Mouse (Mus musculus) forebrain, embryonic 15.5 days (tissue): Measurements from ENCODE around the gene BC030870. TPM values are rescaled to one million over a fixed set of nuclear protein-coding genes. Genes with fewer than 3 reads are reported as not detected.

Source experiments
- ATAC-seq: fragments of 200-750 bp; cut with Nextera tagmentation; replicated peaks from 2 replicates; pipeline ENCODE4 v1.8.0; 2017; ENCODE audit warnings: mild to moderate bottlenecking, moderate TSS enrichment, moderate library complexity
- H3K27ac ChIP-seq: fragments of 300-500 bp; sonication (generic); replicated peaks from 2 replicates; pipeline ENCODE4 v1.5.1; 2015; ENCODE audit warnings: mild to moderate bottlenecking, inconsistent platforms
- H3K27me3 ChIP-seq: fragments of 300-500 bp; sonication (generic); 2 replicates; pipeline ENCODE4 v1.6.1; 2015; ENCODE audit warnings: inconsistent platforms
- H3K36me3 ChIP-seq: fragments of 300-500 bp; sonication (generic); 2 replicates; pipeline ENCODE4 v1.6.1; 2015; ENCODE audit warnings: mild to moderate bottlenecking, inconsistent platforms
- H3K4me1 ChIP-seq: fragments of 300-500 bp; sonication (generic); 2 replicates; pipeline ENCODE4 v1.6.1; 2015; ENCODE audit warnings: inconsistent platforms
- H3K4me2 ChIP-seq: fragments of 300-500 bp; sonication (generic); replicated peaks from 2 replicates; pipeline ENCODE4 v1.6.1; 2015; ENCODE audit warnings: mild to moderate bottlenecking, inconsistent platforms
- H3K4me3 ChIP-seq: fragments of 300-500 bp; sonication (generic); 2 replicates; pipeline ENCODE4 v1.5.1; 2015; ENCODE audit warnings: mild to moderate bottlenecking, inconsistent platforms
- H3K9ac ChIP-seq: fragments of 300-500 bp; sonication (generic); replicated peaks from 2 replicates; pipeline ENCODE4 v1.6.1; 2015; ENCODE audit warnings: mild to moderate bottlenecking, inconsistent platforms
- H3K9me3 ChIP-seq: fragments of 300-500 bp; sonication (generic); 2 replicates; pipeline ENCODE4 v1.6.1; 2016; ENCODE audit warnings: inconsistent platforms
- WGBS: fragments of 180-500 bp; shearing (Covaris S2); methylation state at CpG from one replicate; pipeline ENCODE4 v1.1.7; 2015; ENCODE audit warnings: mixed read lengths; 5-methylcytosine and 5-hydroxymethylcytosine counted together
- polyA plus RNA-seq: library from polyadenylated mRNA; unstranded; fragments of >200 nt; fragmentation: Nextera tagmentation; extraction: Ambion mirVana; gene quantifications from 2 replicates; pipeline ENCODE4 v1.2.1, GENCODE M21; 2015

Gene BC030870
- polyA plus RNA-seq, 1 experiment from 2014 or later = not detected

DNA sequence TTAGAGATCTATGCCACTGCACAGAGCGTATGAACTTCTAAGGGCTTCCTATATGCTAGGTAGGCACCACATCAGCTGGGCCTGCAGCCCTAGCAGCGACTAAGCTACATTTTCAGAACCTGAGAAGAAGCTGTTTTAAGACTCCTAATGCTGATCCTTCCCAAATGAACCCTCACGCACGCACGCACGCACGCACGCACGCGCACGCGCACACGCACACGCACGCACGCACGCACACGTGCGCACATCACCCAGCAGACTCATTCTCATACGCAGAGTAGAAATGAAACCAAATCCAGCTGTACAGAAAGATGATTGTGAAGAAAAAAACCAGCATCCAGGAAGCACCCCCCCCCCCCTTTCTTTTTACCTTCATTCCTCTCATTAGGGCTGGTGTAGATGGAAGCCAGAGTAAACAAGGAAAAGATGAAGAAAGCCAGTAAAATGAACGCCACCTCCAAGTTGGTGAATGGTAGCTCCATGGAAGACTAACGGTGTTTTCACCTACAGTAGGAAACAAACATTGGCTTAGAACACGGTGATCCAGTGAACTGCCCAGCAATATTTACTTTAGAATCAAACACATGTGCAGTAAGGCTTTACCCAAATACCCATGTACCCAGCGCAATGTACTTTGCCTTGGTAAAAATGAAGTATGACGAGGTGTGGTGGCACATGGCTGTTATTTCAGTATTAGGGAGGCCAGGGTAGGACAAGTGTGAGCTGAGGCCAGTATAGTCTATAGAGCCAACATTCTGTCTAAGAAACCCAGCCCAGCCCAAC, 21.2 kb downstream of the BC030870 start:
- Histone ChIP-seq H3K4me1 (no peaks in the 10 kb centered on the region), H3K27ac (no peak overlapping the region), H3K4me2 (no peak overlapping the region), H3K36me3 (no peaks in the 10 kb centered on the region), H3K4me3 (no peak overlapping the region), H3K9ac (no peak overlapping the region), H3K9me3 (no peaks in the 10 kb centered on the region), H3K27me3 (no peaks in the 10 kb centered on the region)
- 94% methylated on average over 25 of the region's 25 CpGs for WGBS
- no peak for ATAC-seq

DNA sequence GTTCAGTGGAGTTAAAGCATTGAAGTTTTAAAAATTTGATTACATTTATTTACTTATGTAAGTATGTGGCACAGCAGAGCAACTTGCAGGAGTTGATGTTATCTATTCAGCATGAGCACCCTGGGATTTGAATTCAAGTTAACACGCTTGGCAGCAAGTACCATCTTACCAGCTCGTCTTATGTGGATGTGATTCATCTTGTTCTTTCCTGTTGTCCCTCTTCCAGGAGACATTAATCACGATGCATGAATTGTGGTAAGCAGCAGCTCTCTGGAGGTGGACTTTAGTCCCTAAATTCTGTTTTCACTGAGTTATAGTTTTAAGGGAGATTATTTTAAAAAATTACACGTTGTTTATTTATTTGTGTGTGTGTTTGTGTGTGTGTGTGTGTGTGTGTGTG, 25.3 kb downstream of the BC030870 start:
- H3K9me3 ChIP-seq = no peaks in the 10 kb centered on the region
- no peak overlapping the region for H3K9ac ChIP-seq
- H3K36me3 ChIP-seq = no peaks in the 10 kb centered on the region
- no peak overlapping the region for H3K4me3 ChIP-seq
- H3K4me1 ChIP-seq = no peaks in the 10 kb centered on the region
- ATAC-seq = no peak
- no peaks in the 10 kb centered on the region for H3K27me3 ChIP-seq
- 78% methylated on average over 4 of the region's 4 CpGs for WGBS
- H3K4me2 ChIP-seq = no peak overlapping the region
- no peak overlapping the region for H3K27ac ChIP-seq

DNA sequence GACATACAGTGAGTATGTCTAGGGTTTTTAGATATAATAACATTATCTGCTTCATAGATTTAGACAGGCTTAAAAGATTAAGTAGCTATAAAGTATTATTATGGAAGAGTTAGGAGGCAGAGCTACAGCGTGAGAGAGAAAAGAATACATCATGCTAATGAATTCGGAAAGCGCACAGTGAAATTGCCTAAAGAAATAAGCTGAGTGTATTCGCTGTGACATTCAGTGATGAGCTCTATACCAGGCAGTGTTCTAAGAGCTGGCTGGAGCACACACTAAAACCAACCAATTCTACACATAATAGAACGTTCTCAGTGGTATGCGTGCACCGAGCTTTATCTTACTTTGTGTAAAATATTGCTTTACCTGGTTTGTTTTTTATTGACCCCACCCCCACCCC, 25.7 kb downstream of the BC030870 start:
- ATAC-seq = no peak
- H3K9ac ChIP-seq = no peak overlapping the region
- no peaks in the 10 kb centered on the region for H3K9me3 ChIP-seq
- H3K27me3 ChIP-seq = no peaks in the 10 kb centered on the region
- no peaks in the 10 kb centered on the region for H3K4me1 ChIP-seq
- no peaks in the 10 kb centered on the region for H3K36me3 ChIP-seq
- no peak overlapping the region for H3K27ac ChIP-seq
- H3K4me3 ChIP-seq = no peak overlapping the region
- whole genome bisulfite sequencing = 61% methylated on average over 7 of the region's 7 CpGs
- no peak overlapping the region for H3K4me2 ChIP-seq

DNA sequence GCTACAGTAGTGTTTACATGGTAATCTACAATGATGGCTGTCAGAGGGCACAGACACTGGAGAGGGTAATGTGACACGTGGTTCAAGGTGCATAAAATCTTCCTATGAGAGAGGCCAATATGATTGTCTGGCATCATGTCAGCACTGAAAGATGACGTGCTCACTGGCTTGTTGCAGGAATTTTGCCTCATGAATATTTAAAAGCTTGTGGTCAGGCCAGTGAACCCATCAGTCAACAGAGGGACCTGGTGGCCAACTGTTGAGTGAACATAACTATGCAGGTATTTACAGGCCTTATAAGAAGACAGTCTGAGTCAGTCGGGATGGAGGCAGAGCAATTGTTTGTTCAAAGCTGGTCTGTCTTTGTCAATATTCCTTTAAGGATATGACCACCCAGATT, 29.6 kb downstream of the BC030870 start:
- WGBS = 72% methylated on average over 3 of the region's 3 CpGs
- Histone ChIP-seq H3K27ac (no peak overlapping the region), H3K4me2 (no peak overlapping the region), H3K9ac (no peak overlapping the region), H3K4me1 (no peaks in the 10 kb centered on the region), H3K4me3 (no peak overlapping the region), H3K9me3 (no peaks in the 10 kb centered on the region), H3K27me3 (no peaks in the 10 kb centered on the region), H3K36me3 (no peaks in the 10 kb centered on the region)
- no peak for ATAC-seq

DNA sequence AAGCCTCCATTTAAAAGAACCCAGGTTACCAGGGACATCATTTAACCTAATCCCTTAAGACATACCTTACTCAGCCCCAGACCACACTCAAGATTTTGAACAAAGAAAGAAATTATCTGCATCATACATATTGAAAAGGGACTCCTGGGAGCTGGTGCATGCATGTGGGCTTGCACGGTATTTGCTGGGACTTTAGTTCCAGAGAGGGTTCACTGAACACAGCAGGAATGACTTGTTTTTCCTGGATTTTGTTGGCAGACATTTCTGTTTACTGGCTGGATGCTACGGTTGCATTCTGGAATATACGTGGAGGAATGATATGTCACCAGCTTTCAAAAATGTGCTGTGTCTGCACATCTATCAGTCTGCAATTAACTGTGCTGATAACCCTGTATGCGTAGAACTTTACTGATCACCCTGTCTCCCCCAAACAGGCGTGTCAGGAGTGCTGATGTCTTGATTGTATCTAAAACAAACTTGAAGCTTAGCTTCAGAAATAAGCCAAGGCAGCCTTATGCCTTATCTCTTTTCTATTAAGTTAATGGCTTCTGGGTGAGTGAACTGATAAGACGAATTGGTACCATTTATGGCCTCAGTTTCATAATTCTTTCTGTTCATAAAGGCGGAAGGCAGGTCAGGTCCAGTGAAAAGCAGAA, 31.5 kb downstream of the BC030870 start:
- Histone ChIP-seq H3K27me3 (no peaks in the 10 kb centered on the region), H3K9me3 (no peaks in the 10 kb centered on the region), H3K27ac (no peak overlapping the region), H3K4me2 (no peak overlapping the region), H3K36me3 (no peaks in the 10 kb centered on the region), H3K4me3 (no peak overlapping the region), H3K9ac (no peak overlapping the region), H3K4me1 (no peaks in the 10 kb centered on the region)
- 77% methylated on average over 7 of the region's 7 CpGs for WGBS
- no peak for ATAC-seq

DNA sequence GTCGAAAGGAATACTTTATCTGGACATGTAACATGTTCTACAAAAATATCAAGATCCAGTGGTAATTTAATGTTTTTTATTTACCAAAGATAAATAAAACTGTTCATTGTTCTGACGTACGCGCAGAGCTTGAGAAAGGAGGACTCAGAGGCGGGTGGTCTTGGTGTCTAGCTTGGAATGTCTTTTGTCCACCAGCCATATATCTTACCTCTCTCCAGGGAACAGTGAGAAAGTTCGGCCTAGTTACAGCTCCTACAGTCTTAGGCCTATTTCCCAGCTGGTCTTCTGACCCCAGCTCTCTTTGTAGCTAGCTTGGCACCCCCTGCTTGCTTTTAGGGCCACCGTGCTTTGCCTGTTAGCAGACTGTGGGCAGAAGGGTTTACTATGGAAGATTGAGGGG, 39.6 kb downstream of the BC030870 start:
- Histone ChIP-seq H3K4me1 (no peaks in the 10 kb centered on the region), H3K27ac (no peak overlapping the region), H3K36me3 (no peaks in the 10 kb centered on the region), H3K27me3 (no peaks in the 10 kb centered on the region), H3K4me3 (no peak overlapping the region), H3K9me3 (no peaks in the 10 kb centered on the region), H3K4me2 (no peak overlapping the region), H3K9ac (no peak overlapping the region)
- no peak for ATAC-seq
- 79% methylated on average over 7 of the region's 7 CpGs for WGBS

DNA sequence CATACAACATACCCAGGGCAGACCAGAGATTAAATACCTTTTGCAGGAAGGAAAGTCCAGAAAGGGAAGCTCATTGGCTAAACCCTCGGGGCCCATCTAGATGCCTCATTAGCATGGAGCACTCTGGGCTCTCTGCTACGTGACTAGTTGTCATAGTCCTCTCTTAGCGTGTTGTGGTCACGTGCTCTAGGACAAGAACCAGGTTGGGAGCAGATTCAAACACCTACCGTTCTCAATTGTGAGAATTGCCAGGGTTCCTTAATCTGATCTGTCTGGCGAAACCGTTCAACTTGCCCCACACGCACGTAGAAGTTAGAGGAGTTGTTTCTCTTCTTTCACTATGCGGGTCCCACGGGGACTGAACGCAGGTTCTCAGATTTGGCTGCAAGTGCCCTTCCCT, 41.2 kb downstream of the BC030870 start:
- WGBS = 91% methylated on average over 12 of the region's 12 CpGs

DNA sequence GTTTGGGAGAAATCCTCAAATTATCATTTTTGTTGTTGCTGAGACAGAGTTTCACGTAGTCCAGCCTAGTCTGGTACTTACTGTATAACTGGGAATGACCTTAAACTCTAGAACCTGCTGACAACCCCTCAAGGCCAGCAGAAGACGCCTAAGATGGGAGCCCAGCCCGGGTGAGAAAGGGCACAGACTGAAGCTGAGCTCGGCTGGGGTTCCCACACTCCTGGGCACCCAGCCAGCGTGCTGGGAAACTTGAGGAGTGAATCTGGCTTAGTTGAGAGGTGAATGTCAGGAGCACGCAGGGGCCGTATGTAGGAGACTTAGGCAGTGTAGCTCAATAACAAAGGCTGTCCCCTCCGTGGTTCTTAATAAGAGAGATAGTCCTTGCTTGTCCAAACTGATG, 41.7 kb downstream of the BC030870 start:
- Histone ChIP-seq H3K27me3 (no peaks in the 10 kb centered on the region), H3K9me3 (no peaks in the 10 kb centered on the region), H3K36me3 (no peaks in the 10 kb centered on the region), H3K4me2 (no peak overlapping the region), H3K27ac (no peak overlapping the region), H3K9ac (no peak overlapping the region), H3K4me1 (no peaks in the 10 kb centered on the region), H3K4me3 (no peak overlapping the region)
- WGBS = 67% methylated on average over 8 of the region's 8 CpGs
- ATAC-seq = no peak

More for the DNA sequence above, 41.2 kb downstream of the BC030870 start:
- Histone ChIP-seq H3K4me1 (no peaks in the 10 kb centered on the region), H3K27ac (no peak overlapping the region), H3K9ac (no peak overlapping the region), H3K36me3 (no peaks in the 10 kb centered on the region), H3K4me3 (no peak overlapping the region), H3K4me2 (no peak overlapping the region), H3K27me3 (no peaks in the 10 kb centered on the region), H3K9me3 (no peaks in the 10 kb centered on the region)
- ATAC-seq = no peak

DNA sequence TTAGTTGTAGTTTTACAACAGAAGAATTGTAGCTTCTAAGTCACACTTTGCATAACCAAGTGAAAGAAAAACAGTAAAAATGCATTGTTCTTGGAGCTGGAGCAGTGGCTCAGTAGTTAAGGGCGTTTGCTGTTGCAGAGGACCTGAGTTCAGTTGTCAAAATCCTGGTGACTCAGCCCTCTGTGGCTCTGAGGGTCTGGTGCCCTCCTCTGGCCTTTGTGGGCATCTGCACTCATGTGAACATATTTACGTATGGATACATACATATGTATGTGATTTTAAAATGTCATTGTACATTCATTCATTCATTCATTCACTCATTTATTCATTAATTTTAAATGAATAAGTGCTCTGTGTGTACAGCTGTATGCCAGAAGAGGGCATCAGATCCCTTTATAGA, 43.7 kb downstream of the BC030870 start:
- Histone ChIP-seq H3K36me3 (no peaks in the 10 kb centered on the region), H3K4me2 (no peak overlapping the region), H3K4me1 (no peaks in the 10 kb centered on the region), H3K9ac (no peak overlapping the region), H3K27me3 (no peaks in the 10 kb centered on the region), H3K27ac (no peak overlapping the region), H3K9me3 (no peaks in the 10 kb centered on the region), H3K4me3 (no peak overlapping the region)
- WGBS = 82% methylated on average over 2 of the region's 2 CpGs
- no peak for ATAC-seq

DNA sequence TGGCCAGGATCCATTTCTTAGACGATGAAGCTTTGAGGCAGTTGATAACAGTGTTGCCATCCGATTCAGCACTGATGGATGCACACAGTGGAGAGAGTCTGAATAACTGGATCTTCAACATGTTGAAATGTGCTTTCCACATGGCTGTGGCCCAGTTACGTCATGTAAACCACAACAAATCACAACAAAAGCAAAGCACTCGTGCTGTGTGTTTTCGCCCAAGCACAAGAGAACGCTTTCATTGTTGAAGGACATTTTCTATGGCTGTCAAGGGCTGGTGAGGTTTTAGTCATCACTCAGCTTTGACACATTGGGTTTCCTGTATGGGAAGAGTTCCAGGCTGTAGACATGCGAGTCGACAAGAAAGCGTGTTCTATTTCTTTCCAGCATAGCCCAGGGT, 48.6 kb downstream of the BC030870 start:
- 88% methylated on average over 9 of the region's 9 CpGs for WGBS
- Histone ChIP-seq H3K4me2 (no peak overlapping the region), H3K4me3 (no peak overlapping the region), H3K27me3 (no peaks in the 10 kb centered on the region), H3K4me1 (no peaks in the 10 kb centered on the region), H3K27ac (no peak overlapping the region), H3K36me3 (no peaks in the 10 kb centered on the region), H3K9me3 (no peaks in the 10 kb centered on the region), H3K9ac (no peak overlapping the region)
- no peak for ATAC-seq

DNA sequence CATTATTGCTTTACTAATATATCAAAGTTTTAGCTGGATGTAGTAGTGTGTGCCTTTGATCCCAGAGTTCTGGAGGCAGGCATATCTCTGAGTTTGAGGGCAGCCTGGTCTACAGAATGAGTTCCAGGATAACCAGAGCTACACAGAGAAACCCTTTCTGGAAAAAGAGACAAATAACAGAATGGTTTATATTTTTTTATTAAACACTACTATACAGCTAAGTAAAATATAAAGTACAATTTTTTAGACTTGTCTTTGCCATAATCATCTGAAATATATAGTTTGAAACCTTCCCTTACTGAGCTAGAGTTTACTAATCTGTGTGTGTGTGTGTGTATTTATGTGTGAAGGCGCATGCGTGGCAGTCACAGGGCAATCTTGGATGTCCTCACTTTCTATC, 54.6 kb downstream of the BC030870 start, which contains the start of gene Gm10663:
Gene Gm10663 (plus strand): TSS at position 301 of the 400 bp plus-strand sequence.
- Histone ChIP-seq H3K27me3 (no peaks in the 10 kb centered on the region), H3K4me3 (no peak within 1 kb of the TSS), H3K9ac (no peak within 1 kb of the TSS), H3K9me3 (no peaks in the 10 kb centered on the region), H3K4me1 (no peaks in the 10 kb centered on the region), H3K4me2 (no peak within 1 kb of the TSS), H3K36me3 (no peaks in the 10 kb centered on the region), H3K27ac (no peak within 1 kb of the TSS)
- WGBS = 91% methylated on average over 2 of the region's 2 CpGs
- no peak for ATAC-seq

DNA sequence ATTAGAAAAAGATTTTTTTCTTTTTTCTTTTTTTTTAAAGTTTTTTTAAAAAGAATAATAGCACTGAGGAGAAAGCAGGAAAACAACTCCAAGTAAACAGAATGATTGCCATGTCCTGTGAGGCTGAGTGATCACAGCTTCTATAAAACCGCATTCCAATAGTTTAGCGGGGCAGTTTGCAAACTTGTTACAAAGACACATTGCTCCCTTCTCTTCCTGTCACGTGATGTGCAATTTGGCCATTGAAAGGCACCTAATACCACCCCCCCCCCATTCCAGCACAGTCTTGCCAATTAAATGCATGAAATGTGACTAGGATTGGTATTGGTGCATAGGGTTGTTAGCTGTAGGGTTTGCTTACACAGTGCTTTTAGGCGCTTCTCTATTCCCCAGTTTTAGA, 58.4 kb downstream of the BC030870 start:
- Histone ChIP-seq H3K9me3 (no peaks in the 10 kb centered on the region), H3K4me1 (0 out of 2 replicates have a peak, but pooled peaks cover 4% of the 10 kb centered on the region), H3K4me3 (no peak overlapping the region), H3K4me2 (no peak overlapping the region), H3K27ac (no peak overlapping the region), H3K36me3 (no peaks in the 10 kb centered on the region), H3K27me3 (no peaks in the 10 kb centered on the region), H3K9ac (no peak overlapping the region)
- ATAC-seq = no peak
- WGBS = 66% methylated on average over 4 of the region's 4 CpGs
